Mouse (Mus musculus): ENCODE measurements around the gene Rapgef3.

The Rapgef3 gene

GRCm38 (mm10) chr15:97767280-97768186, at the start of gene Rapgef3:
Gene Rapgef3 (minus strand): TSS chr15:97767972.
- DNase-seq (ENCODE audit: extremely low read depth, low read depth) = peak; percentile 68

DNA sequence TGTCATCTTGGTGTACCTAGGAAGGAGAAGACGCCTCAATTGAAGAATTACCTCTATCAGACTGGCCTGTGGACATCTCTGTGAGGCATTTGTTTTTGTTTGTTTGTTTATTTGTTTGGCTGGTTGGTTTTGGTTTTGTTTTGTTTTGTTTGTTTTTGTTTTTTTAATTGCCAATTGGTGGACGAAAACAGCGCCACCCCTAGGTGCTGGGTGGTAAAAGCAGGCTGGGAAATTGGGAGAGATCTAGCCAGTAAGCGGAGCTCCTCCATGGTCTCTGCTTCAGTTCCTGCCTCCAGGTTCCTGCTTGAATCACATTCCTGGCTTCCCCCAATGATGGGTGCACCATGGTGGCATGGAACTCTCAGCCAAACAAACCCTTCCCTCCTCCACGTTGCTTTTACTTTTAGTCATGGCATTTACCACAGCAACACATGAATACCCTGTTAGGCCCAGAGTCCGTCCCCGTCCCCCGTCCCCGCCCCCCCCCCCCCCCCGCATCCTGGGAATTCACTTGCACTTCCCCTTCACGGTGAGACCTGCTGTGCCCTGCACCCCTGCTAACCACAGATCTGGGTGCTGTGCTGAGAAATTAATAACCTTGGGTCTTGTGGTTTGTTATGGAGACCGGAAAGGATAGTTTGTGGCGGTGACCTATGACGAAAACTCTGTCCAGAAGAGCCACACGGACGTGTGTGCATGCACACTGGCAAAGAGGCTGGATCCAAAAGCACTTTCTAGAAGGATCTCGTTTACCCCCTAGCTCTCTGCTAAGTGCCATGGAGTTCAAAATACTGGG, 48.6 kb upstream of the Rapgef3 start:
- no peak for DNase-seq (ENCODE audit: extremely low read depth, low read depth)

DNA sequence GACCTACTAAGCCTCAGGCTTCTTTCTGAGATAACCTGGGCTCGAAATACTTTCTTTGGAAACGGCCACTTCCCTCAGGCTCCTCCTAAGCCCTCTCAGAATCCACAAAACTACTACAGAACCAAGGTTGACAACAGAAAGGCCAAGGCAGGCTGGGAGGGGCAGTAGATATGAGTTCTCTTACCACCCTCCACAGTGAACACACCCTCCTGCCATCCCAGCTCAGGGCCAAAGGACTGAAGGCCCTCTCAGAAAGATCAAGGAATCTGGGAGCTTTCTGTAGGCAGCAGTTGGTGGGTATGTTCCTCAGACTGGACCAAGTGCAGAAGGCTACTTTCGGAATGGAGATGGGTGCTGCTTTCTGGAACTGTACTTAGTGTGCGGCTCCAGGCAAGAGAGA, 47.5 kb upstream of the Rapgef3 start:
- DNase-seq (ENCODE audit: extremely low read depth, low read depth) = no peak

GRCm38 (mm10) chr15:97814703-97815102, 46.9 kb upstream of the Rapgef3 start:
- DNase-seq (ENCODE audit: extremely low read depth, low read depth) = no peak

DNA sequence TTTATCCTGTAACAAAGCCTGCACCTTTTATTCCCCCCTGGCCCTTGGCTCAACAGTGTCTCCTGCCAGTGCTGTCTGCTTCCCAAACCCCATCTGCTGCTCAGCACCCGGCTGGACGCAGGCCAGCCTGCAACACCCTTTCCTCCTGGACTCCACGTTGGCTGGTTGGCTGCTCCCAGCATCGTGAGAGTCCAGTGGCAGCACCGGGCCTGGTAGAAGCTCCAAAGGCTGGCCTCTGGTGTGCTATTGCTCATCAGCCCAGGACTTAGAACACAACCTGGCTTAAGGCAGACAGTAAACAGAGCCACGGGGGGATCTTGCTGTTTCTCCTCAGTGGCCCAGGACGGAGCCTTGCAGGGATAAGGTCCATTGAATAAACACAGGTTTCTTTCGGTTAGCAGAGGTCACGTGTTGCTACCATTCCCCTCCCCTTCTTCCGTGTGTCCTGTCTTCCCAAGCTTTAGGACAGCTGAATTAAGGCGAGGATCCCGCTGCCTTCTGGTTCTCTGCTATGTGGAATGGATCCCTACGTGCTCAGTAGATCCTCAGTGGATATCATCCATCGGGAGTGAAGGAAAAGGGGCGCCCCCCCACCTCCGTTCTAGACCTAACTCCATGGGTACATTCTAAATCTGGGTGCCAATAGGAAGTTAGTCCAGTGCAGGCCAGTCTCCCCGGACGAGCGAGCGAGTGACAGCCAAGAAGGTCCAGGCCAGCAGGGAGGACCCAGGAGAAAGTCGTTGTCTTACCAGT, 45.9 kb upstream of the Rapgef3 start:
- no peak for DNase-seq (ENCODE audit: extremely low read depth, low read depth)

DNA sequence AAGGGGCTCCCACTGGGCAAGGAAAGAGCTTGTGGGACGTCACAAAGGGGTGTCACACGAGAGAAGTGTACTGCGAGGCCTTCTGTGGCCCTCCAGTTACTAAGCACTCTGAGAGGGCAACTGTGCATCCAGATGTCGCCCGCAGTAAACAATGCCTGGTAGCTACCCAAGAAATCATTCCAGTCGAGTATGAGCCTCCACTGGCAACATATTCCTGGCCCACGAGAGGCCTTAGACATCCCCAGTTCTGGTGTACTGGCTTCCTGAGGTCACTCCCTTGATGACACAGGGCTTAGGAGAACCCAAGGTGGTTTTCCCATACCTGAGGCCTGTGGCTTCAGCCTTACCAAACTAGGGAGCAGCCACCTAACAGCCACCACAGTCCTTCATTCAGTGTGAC, 45.1 kb upstream of the Rapgef3 start:
- DNase-seq (ENCODE audit: extremely low read depth, low read depth) = no peak

DNA sequence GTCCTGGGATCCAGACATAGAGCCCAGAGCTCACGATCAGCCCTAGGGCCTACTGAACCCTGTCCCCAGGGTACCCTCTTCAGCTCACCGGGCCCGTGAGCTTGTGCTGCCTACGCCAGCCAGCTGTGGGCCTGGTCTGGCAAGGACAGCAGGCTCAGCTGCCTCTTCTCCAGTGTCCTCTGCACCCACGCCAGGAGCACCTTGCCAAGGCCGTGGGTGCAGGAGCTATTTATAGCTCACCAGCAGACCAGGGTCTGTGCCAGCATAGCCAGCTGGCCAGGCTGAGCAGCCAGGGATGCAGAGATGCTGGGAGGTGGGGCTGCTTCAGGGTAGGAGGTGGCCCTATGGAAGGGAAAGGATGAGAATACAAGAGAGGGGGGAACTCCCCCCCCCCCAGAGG, 44.4 kb upstream of the Rapgef3 start:
- DNase-seq (ENCODE audit: extremely low read depth, low read depth) = no peak

DNA sequence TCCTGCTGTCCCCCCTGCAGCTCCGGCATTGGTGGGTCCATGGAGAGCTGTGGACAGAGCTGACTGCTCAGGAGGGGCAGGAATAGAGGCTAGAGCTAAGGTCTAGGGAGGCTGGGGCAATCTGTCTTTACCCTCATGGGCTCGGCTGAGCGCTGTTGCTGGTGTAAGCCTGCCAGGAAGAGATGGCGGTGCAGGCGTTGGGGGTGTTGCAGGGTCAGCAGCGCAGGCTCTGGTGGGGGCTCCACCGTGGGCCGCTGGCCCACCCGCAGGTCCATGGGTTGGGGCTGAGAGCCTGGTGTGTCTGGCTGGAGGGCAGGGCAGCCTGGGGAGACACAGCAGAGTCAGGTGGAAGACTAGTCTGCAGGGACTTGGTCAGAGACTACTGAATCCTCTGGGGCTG, 43.5 kb upstream of the Rapgef3 start:
- no peak for DNase-seq (ENCODE audit: extremely low read depth, low read depth)

- no peak for DNase-seq (ENCODE audit: extremely low read depth, low read depth)
These were observed 42.6 kb upstream of the Rapgef3 start for GRCm38 (mm10) chr15:97810399-97810798.

GRCm38 (mm10) chr15:97809942-97810341, 42.2 kb upstream of the Rapgef3 start:
- no peak for DNase-seq (ENCODE audit: extremely low read depth, low read depth)

DNA sequence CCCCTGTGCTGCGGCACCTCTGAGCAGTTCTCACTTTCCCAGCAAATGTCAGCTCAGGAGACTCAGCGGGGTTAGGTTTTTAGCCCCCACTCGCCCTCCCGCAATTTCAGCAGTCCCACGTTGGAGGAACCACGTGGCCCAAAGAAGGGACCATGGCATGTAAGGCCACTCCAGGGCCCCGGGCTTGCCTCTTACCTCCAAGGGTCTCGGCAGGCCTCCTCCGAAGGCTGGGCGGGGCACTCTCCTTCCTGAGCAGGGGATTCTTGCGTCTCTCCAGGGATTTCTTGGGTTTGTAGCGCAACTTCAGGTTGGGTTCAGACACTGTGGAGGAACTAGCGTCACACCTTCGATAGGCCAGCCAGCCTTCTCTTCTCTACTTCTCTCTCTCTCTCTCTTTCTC, 41.4 kb upstream of the Rapgef3 start:
- DNase-seq (ENCODE audit: extremely low read depth, low read depth) = no peak

DNA sequence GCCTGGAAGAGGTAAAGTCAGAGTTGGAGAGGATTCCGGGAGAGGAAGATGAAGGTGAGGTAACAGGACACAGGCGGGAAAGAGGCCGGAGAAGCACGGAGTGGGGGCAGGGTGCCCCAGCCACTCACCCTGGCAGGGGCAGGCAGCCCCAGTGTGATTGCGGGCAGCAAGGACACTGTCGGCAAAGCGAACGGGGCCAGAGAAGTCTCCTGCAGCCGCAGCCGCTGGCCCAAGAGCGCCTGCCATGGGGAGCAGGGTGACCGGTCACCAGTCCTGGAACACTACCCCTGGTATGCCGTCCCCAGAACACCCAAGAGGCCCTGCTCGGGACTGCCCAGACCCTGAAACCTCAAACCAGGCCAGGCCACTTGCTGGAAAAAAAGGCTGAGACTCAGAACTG, 40.8 kb upstream of the Rapgef3 start:
- no peak for DNase-seq (ENCODE audit: extremely low read depth, low read depth)

DNA sequence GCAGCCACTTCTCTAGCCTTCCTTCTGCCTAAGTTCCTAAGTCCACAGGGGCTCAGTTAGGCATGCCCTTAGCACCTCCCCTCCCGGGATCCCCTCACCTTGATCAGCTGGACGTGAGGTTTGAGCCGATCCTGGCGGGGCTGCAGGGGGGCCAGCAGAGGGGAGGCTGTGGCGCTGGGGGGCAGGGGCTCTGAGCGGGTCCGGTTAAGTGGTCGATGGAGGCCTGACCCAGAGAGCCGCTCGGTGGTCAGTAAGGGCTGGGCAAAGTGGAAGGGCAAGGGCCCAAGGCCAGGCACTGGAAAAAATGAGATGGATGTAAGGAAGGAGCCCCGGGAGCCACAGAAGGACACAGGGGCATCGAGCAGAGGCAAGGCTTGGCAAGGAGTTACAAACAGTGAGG, 40.1 kb upstream of the Rapgef3 start:
- no peak for DNase-seq (ENCODE audit: extremely low read depth, low read depth)

- DNase-seq (ENCODE audit: extremely low read depth, low read depth) = no peak
These were observed 34.8 kb upstream of the Rapgef3 start for GRCm38 (mm10) chr15:97802575-97802974.

- no peak for DNase-seq (ENCODE audit: extremely low read depth, low read depth)
These were observed 34.0 kb upstream of the Rapgef3 start for GRCm38 (mm10) chr15:97801811-97802210.

- no peak for DNase-seq (ENCODE audit: extremely low read depth, low read depth)
These were observed 33.1 kb upstream of the Rapgef3 start for GRCm38 (mm10) chr15:97800853-97801252.

GRCm38 (mm10) chr15:97799446-97799845, 31.7 kb upstream of the Rapgef3 start:
- DNase-seq (ENCODE audit: extremely low read depth, low read depth) = no peak

DNA sequence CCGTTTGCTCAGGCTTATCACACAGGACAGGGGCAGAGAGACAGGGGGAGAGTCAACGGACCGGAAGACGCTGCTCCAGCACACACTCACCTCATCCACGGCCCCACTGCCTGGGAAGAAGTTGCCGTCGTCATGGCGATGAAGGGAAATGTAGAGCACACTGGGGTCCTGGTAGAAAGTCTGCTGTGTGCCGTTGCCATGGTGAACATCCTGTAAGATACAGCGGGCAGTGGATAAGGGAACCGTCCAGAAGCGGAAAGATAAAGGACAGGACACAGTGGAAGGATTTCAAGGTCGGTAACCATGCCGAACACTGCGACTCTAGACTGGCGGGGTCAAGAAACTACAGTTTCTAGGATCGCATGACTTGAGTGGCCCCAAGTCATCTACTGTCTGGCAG, 30.4 kb upstream of the Rapgef3 start:
- no peak for DNase-seq (ENCODE audit: extremely low read depth, low read depth)

- DNase-seq (ENCODE audit: extremely low read depth, low read depth) = no peak
These were observed 29.0 kb upstream of the Rapgef3 start for GRCm38 (mm10) chr15:97796674-97797310.

DNA sequence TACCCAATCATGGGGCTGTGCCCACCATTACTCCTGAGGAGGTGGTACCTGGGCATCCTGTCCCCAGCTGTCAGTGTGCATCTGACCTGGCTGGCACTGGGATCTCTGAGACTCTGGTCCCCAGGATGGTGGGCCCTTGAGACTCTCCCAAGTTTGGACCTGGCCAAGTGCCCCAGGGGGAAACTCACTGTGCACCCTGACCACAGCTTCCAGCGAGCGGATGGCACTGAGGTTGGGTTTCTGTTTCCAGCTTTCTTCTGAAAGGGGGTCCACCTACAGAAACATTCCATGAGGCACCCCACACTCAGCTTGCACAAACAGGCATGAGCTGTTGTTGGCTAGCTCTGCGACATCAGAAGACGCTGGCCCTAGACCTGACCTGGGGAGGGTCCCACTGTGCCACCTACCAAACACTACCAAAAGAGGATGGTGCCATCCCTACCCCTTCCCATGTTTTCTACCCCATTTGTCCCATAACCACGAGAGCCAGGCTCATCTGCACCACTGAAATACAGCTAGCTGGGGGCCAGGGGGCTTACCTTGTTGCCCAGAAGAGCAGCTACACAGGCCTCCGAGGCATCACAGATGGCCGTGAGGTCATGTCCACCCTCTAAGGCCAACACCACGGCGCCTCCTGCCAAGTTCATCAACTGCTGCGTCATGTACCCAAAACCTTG, 27.9 kb upstream of the Rapgef3 start:
- no peak for DNase-seq (ENCODE audit: extremely low read depth, low read depth)

- no peak for DNase-seq (ENCODE audit: extremely low read depth, low read depth)
These were observed 26.5 kb upstream of the Rapgef3 start for GRCm38 (mm10) chr15:97794268-97794667.

Data from MEL-GATA-1-ER (cell line).